Mouse (Mus musculus) intestine, embryonic 14.5 days (tissue): Measurements from ENCODE around the gene Scn8a. TPM values are rescaled to one million over a fixed set of nuclear protein-coding genes. Genes with fewer than 3 reads are reported as not detected.

ENCODE experiments used
- ATAC-seq: fragments of 200-750 bp; cut with Nextera tagmentation; replicated peaks from 2 replicates; pipeline ENCODE4 v1.8.0; 2017; ENCODE audit warnings: low read depth, moderate number of reproducible peaks, moderate TSS enrichment, moderate library complexity; ENCODE audit not compliant: low FRiP score, low TSS enrichment
- DNase-seq: peaks from one replicate; pipeline ENCODE4 v3.0.0-alpha.2; 2018; ENCODE audit warnings: low spot score
- H3K27ac ChIP-seq: fragments of 300-500 bp; sonication (generic); 2 replicates; pipeline ENCODE4 v1.5.1; 2014; ENCODE audit warnings: low read depth, mild to moderate bottlenecking, control low read depth
- H3K27me3 ChIP-seq: fragments of 300-500 bp; sonication (generic); replicated peaks from 2 replicates; pipeline ENCODE4 v1.6.1; 2014; ENCODE audit warnings: low read length, control low read depth; ENCODE audit not compliant: control insufficient read depth, insufficient read depth
- H3K36me3 ChIP-seq: fragments of 300-500 bp; sonication (generic); 2 replicates; pipeline ENCODE4 v1.6.1; 2014; ENCODE audit warnings: low read length, control low read depth; ENCODE audit not compliant: control insufficient read depth, insufficient read depth
- H3K4me1 ChIP-seq: fragments of 300-500 bp; sonication (generic); replicated peaks from 2 replicates; pipeline ENCODE4 v1.6.1; 2014; ENCODE audit warnings: low read length, control low read depth, mixed read lengths; ENCODE audit not compliant: control insufficient read depth, insufficient read depth
- H3K4me2 ChIP-seq: fragments of 300-500 bp; sonication (generic); 2 replicates; pipeline ENCODE4 v1.6.1; 2014; ENCODE audit warnings: low read length
- H3K4me3 ChIP-seq: fragments of 300-500 bp; sonication (generic); 2 replicates; pipeline ENCODE4 v1.5.1; 2014; ENCODE audit warnings: low read depth, low read length, control low read depth, mixed read lengths
- H3K9ac ChIP-seq: fragments of 300-500 bp; sonication (generic); 2 replicates; pipeline ENCODE4 v1.6.1; 2014; ENCODE audit warnings: mild to moderate bottlenecking, low read length
- H3K9me3 ChIP-seq: fragments of 300-500 bp; sonication (generic); 2 replicates; pipeline ENCODE4 v1.6.1; 2016; ENCODE audit warnings: low read length, control low read depth; ENCODE audit not compliant: control insufficient read depth
- WGBS: fragments of 180-500 bp; shearing (Covaris S2); extraction: QIAGEN DNeasy Blood & Tissue Kit; methylation state at CpG from one replicate; pipeline ENCODE4 v1.1.7; 2014; 5-methylcytosine and 5-hydroxymethylcytosine counted together
- polyA plus RNA-seq: library from polyadenylated mRNA; unstranded; fragments of >200 nt; fragmentation: Nextera tagmentation; extraction: Ambion mirVana; gene quantifications from 2 replicates; pipeline ENCODE4 v1.2.1, GENCODE M21; 2014

Gene Scn8a
- polyA plus RNA-seq, 1 experiment from 2014 or later, result 4.0 TPM

GRCm38 (mm10) chr15:100870001-100870774 lies 530 bp downstream of the Scn8a start:
- H3K4me1 ChIP-seq, result peaks cover 6% of the 10 kb centered on the region; the same call in 1 of the 2 replicates
- peak overlapping the region; percentile 82 for H3K4me2 ChIP-seq
- H3K27me3 ChIP-seq, result peaks cover 54% of the 10 kb centered on the region
- 2% methylated on average over 56 of the region's 66 CpGs for WGBS
- peak overlapping the region; percentile 34; the same call in 1 of the 2 replicates for H3K9ac ChIP-seq
- no peaks in the 10 kb centered on the region for H3K36me3 ChIP-seq
- no peaks in the 10 kb centered on the region for H3K9me3 ChIP-seq
- peak overlapping the region; percentile 62 for H3K4me3 ChIP-seq
- ATAC-seq (peak; percentile 86), DNase-seq (peak; percentile 83)
- H3K27ac ChIP-seq, result no peak overlapping the region

DNA sequence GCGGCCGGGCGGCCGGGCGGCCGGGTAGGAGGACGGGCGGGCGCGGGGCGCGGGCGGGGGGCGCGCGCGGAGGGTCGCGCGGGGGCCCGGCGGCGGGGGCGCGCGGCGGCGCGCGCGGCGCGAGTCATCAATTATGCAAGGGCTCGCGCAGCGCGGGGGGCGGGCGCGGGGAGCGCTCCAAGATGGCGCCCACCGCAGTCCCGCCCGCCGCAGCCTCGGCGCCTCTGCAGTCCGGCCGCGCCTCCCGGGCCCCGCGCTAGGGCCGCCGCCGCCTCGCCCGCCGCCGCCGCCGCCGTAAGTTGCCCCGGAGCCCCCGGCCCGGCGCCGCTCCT lies 1.1 kb downstream of the Scn8a start:
- H3K27me3 ChIP-seq, result peaks cover 54% of the 10 kb centered on the region
- H3K4me3 ChIP-seq, result peak overlapping the region; percentile 62
- H3K27ac ChIP-seq, result no peak overlapping the region
- H3K9ac ChIP-seq, result peak overlapping the region; percentile 51
- H3K4me2 ChIP-seq, result peak overlapping the region; percentile 82
- peak; percentile 78 for ATAC-seq
- peaks cover 6% of the 10 kb centered on the region; the same call in 1 of the 2 replicates for H3K4me1 ChIP-seq
- H3K36me3 ChIP-seq, result no peaks in the 10 kb centered on the region
- 3% methylated on average over 10 of the region's 69 CpGs for WGBS
- H3K9me3 ChIP-seq, result no peaks in the 10 kb centered on the region
- no peak for DNase-seq

- peak; percentile 69 for DNase-seq
- H3K27me3 ChIP-seq, result peaks cover 54% of the 10 kb centered on the region
- H3K9me3 ChIP-seq, result no peaks in the 10 kb centered on the region
- ATAC-seq, result peak; percentile 40
- WGBS, result under 1% methylated on average over 48 of the region's 53 CpGs
- peak overlapping the region; percentile 82 for H3K4me2 ChIP-seq
- peak overlapping the region; percentile 62 for H3K4me3 ChIP-seq
- no peak overlapping the region for H3K27ac ChIP-seq
- peak overlapping the region; percentile 51 for H3K9ac ChIP-seq
- H3K36me3 ChIP-seq, result no peaks in the 10 kb centered on the region
- peaks cover 6% of the 10 kb centered on the region; the same call in 1 of the 2 replicates for H3K4me1 ChIP-seq
These were observed 1.7 kb downstream of the Scn8a start for GRCm38 (mm10) chr15:100871107-100872011.

GRCm38 (mm10) chr15:100873155-100873554 lies 3.5 kb downstream of the Scn8a start:
- ATAC-seq (0 out of 2 replicates have a peak, but pooled peaks have one; percentile 30), DNase-seq (peak; percentile 94)
- no peak overlapping the region for H3K9ac ChIP-seq
- 2% methylated on average over 16 of the region's 16 CpGs for WGBS
- no peak overlapping the region for H3K4me2 ChIP-seq
- peaks cover 6% of the 10 kb centered on the region; the same call in 1 of the 2 replicates for H3K4me1 ChIP-seq
- H3K27me3 ChIP-seq, result peaks cover 53% of the 10 kb centered on the region
- no peaks in the 10 kb centered on the region for H3K9me3 ChIP-seq
- H3K36me3 ChIP-seq, result no peaks in the 10 kb centered on the region
- no peak overlapping the region for H3K4me3 ChIP-seq
- no peak overlapping the region for H3K27ac ChIP-seq

GRCm38 (mm10) chr15:100879073-100879472 lies 9.4 kb downstream of the Scn8a start:
- Histone ChIP-seq H3K4me2 (no peak overlapping the region), H3K4me3 (no peak overlapping the region), H3K4me1 (no peaks in the 10 kb centered on the region), H3K9me3 (no peaks in the 10 kb centered on the region), H3K27me3 (peaks cover 7% of the 10 kb centered on the region), H3K27ac (no peak overlapping the region), H3K9ac (no peak overlapping the region), H3K36me3 (no peaks in the 10 kb centered on the region)
- ATAC-seq (no peak), DNase-seq (no peak)
- WGBS, result 66% methylated on average over 15 of the region's 15 CpGs

GRCm38 (mm10) chr15:100881385-100881784 lies 11.7 kb downstream of the Scn8a start:
- no peak overlapping the region for H3K4me2 ChIP-seq
- no peaks in the 10 kb centered on the region for H3K4me1 ChIP-seq
- no peak overlapping the region for H3K9ac ChIP-seq
- ATAC-seq (no peak), DNase-seq (no peak)
- 76% methylated on average over 5 of the region's 5 CpGs for WGBS
- H3K9me3 ChIP-seq, result no peaks in the 10 kb centered on the region
- no peaks in the 10 kb centered on the region; the same call in 1 of the 2 replicates for H3K27me3 ChIP-seq
- H3K4me3 ChIP-seq, result no peak overlapping the region
- H3K36me3 ChIP-seq, result no peaks in the 10 kb centered on the region
- H3K27ac ChIP-seq, result no peak overlapping the region

GRCm38 (mm10) chr15:100884481-100884880 lies 14.8 kb downstream of the Scn8a start:
- no peaks in the 10 kb centered on the region for H3K36me3 ChIP-seq
- no peaks in the 10 kb centered on the region for H3K9me3 ChIP-seq
- no peak overlapping the region for H3K27ac ChIP-seq
- H3K27me3 ChIP-seq, result no peaks in the 10 kb centered on the region
- no peak overlapping the region for H3K9ac ChIP-seq
- no peaks in the 10 kb centered on the region for H3K4me1 ChIP-seq
- H3K4me2 ChIP-seq, result no peak overlapping the region
- 92% methylated on average over 6 of the region's 6 CpGs for WGBS
- DNase-seq (no peak), ATAC-seq (no peak)
- H3K4me3 ChIP-seq, result no peak overlapping the region

DNA sequence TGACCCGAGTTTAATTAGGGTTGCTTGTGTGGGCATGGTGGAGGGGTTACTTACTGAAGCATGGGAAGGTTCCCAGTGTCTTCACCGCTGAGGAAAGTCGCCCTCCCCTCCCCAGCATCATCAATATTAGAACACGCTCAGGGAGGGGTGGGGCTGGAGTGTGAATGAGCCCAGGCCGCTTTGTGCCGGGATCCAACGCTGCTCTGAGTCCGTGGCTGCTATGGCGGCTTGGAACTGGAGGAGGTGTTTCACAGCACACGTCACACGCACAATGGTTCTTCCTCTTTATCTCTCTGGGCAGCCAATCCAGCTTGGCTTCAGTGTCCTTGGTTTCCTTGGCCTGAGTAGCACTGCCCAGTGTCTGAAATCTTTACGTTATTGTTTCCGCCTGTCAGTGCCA lies 22.3 kb downstream of the Scn8a start:
- Histone ChIP-seq H3K4me1 (no peaks in the 10 kb centered on the region), H3K27ac (no peak overlapping the region), H3K4me3 (no peak overlapping the region), H3K9me3 (0 out of 2 replicates have a peak, but pooled peaks cover 6% of the 10 kb centered on the region), H3K4me2 (no peak overlapping the region), H3K36me3 (no peaks in the 10 kb centered on the region), H3K9ac (no peak overlapping the region), H3K27me3 (no peaks in the 10 kb centered on the region)
- no peak for DNase-seq
- ATAC-seq, result no peak
- WGBS, result 70% methylated on average over 13 of the region's 13 CpGs
